Mouse (Mus musculus) 3T3-L1 (cell line): Measurements from ENCODE around the gene Nell1.

Source experiments
- DNase-seq: peaks from one replicate; pipeline ENCODE4 v3.0.0-alpha.2; 2015; ENCODE audit warnings: low read depth, low spot score

Gene Nell1

GRCm38 (mm10) chr7:50543373-50543772 is 568.7 kb downstream of the Nell1 start:
- DNase-seq: no peak

- DNase-seq: no peak
These were observed 574.9 kb downstream of the Nell1 start for GRCm38 (mm10) chr7:50549572-50549971.

GRCm38 (mm10) chr7:50551426-50551825 is 576.8 kb downstream of the Nell1 start:
- DNase-seq: no peak

GRCm38 (mm10) chr7:50562708-50563107 is 588.0 kb downstream of the Nell1 start:
- DNase-seq: no peak

GRCm38 (mm10) chr7:50573841-50574240 is 599.2 kb downstream of the Nell1 start:
- no peak for DNase-seq

- no peak for DNase-seq
These were observed 614.2 kb downstream of the Nell1 start for GRCm38 (mm10) chr7:50588642-50589424.

GRCm38 (mm10) chr7:50598890-50599289 is 624.2 kb downstream of the Nell1 start, which contains the start of gene 4933405O20Rik:
4933405O20Rik (plus strand) TSS chr7:50599190.
- no peak for DNase-seq

GRCm38 (mm10) chr7:50614101-50614500 is 639.4 kb downstream of the Nell1 start:
- no peak for DNase-seq

- no peak for DNase-seq
These were observed 654.5 kb downstream of the Nell1 start for GRCm38 (mm10) chr7:50629186-50629585.

GRCm38 (mm10) chr7:50633147-50633546 is 658.5 kb downstream of the Nell1 start:
- DNase-seq: no peak

- DNase-seq: no peak
These were observed 697.6 kb downstream of the Nell1 start for GRCm38 (mm10) chr7:50672266-50672665.

GRCm38 (mm10) chr7:50675444-50675843 is 700.8 kb downstream of the Nell1 start:
- DNase-seq: no peak

GRCm38 (mm10) chr7:50677511-50677910 is 702.8 kb downstream of the Nell1 start:
- no peak for DNase-seq

- no peak for DNase-seq
These were observed 711.7 kb downstream of the Nell1 start for GRCm38 (mm10) chr7:50686337-50686736.

GRCm38 (mm10) chr7:50725166-50725565 is 750.5 kb downstream of the Nell1 start:
- no peak for DNase-seq

- no peak for DNase-seq
These were observed 756.3 kb downstream of the Nell1 start for GRCm38 (mm10) chr7:50730951-50731350.

GRCm38 (mm10) chr7:50755516-50755915 is 780.9 kb downstream of the Nell1 start:
- DNase-seq: no peak

GRCm38 (mm10) chr7:50756409-50756808 is 781.7 kb downstream of the Nell1 start:
- DNase-seq: no peak

GRCm38 (mm10) chr7:50773516-50773915 is 798.9 kb downstream of the Nell1 start:
- DNase-seq: no peak

- DNase-seq: no peak
These were observed 806.4 kb downstream of the Nell1 start for GRCm38 (mm10) chr7:50781105-50781504.

GRCm38 (mm10) chr7:50783652-50784051 is 809.0 kb downstream of the Nell1 start:
- no peak for DNase-seq

GRCm38 (mm10) chr7:50826180-50826579 is 851.5 kb downstream of the Nell1 start:
- no peak for DNase-seq

GRCm38 (mm10) chr7:50832799-50833198 is 858.1 kb downstream of the Nell1 start:
- DNase-seq: no peak

GRCm38 (mm10) chr7:50842646-50843045 is 868.0 kb downstream of the Nell1 start:
- DNase-seq: no peak
